Mouse (Mus musculus): ENCODE measurements around the gene Fetub.

DNA sequence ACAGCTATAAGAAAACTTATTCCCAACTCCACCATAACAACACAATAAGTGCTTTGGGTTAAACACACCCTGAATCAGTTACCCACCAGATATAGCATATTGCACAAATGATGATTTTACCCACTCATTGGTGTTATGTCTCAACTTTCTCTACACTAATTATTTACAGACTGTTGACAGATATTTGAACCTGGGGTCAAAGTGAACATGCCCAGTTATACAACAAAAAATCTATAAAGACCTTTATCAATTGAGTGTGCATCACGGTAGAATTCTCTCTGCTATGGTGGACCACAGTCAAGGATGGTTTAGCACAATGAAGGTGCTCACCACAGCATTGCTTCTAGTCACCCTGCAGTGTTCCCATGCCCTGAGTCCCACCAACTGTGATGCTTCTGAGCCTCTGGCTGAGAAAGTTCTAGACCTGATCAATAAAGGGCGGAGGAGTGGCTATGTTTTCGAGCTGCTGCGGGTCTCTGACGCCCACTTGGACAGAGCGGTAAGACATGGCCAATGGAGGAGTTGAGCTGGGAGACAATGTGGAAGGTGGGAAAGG lies 32.8 kb downstream of the Fetub start, which contains the start of gene Hrg:
- TF ChIP-seq GATA1 (IDR thresholded peaks at IDR 0.05; ENCODE audit: borderline replicate concordance, low read length) = no peak
- TF ChIP-seq FLI1 (IDR thresholded peaks at IDR 0.05; ENCODE audit: low read length) = no peak

All from megakaryocyte, embryonic 14.5 days (primary cell).